Mouse (Mus musculus) heart, adult 2 months (tissue): ENCODE results near the gene Nrd1.

Experiments used
- CTCF ChIP-seq: fragments of 200-600 bp; IDR thresholded peaks from 2 replicates; pipeline ENCODE4 v1.8.1; 2022; ENCODE audit warnings: antibody characterized with exemption, mild to moderate bottlenecking, moderate library complexity
- EP300 ChIP-seq: fragments of 200-500 bp; IDR thresholded peaks from 2 replicates; pipeline ENCODE4 v1.6.1; 2011; ENCODE audit warnings: low read depth, low read length, control low read depth; ENCODE audit not compliant: insufficient read depth
- POLR2A ChIP-seq: fragments of 200-500 bp; IDR thresholded peaks from 2 replicates; pipeline ENCODE4 v1.6.1; 2011; ENCODE audit warnings: mild to moderate bottlenecking, low read depth, low read length, control low read depth; ENCODE audit not compliant: insufficient read depth

GRCm38 (mm10) chr4:109052282-109052681, 51.8 kb downstream of the Nrd1 start:
- TF ChIP-seq POLR2A (no peak), CTCF (no peak), EP300 (no peak)
